Comparison of ENCODE assay signal across 18 mouse cellular contexts in genomic region chr17:44632941-44633340, GRCm38 (mm10).
"Had no signal": no experiment of that assay in that cellular context is flagged by ENCODE, and none has a peak within 500 bp of the region (broad histone marks: within the 10 kb centered on the region; RNA-seq: fewer than 3 reads in every experiment).

No protein-coding gene starts in this region.

- DNase-seq: lung, adult 18-20 months; lung, embryonic 14.5 days; lung, postnatal 10 days; lung, postnatal 4 days; retina, postnatal 1 day; right cerebral cortex, adult 18-20 months; right cerebral cortex, postnatal 25 days; right cerebral cortex, postnatal 4 days; spleen, adult 18-20 months; thymus, adult 18-20 months; thymus, postnatal 25 days; thymus, postnatal 4 days had no signal

- H3K4me3 ChIP-seq: megakaryocyte, embryonic 14.5 days; midbrain, embryonic 13.5 days; myocyte; neural tube, embryonic 13.5 days; neural tube, embryonic 15.5 days had no signal

- H3K36me3 ChIP-seq: midbrain, embryonic 13.5 days; neural tube, embryonic 13.5 days; neural tube, embryonic 15.5 days had no signal

- H3K9ac ChIP-seq: lung, embryonic 14.5 days; midbrain, embryonic 13.5 days; neural tube, embryonic 13.5 days; neural tube, embryonic 15.5 days had no signal

- H3K27ac ChIP-seq: midbrain, embryonic 13.5 days; neural tube, embryonic 13.5 days; neural tube, embryonic 15.5 days had no signal

- H3K4me1 ChIP-seq: midbrain, embryonic 13.5 days had no signal

- H3K27me3 ChIP-seq: megakaryocyte, embryonic 14.5 days; midbrain, embryonic 13.5 days; neural tube, embryonic 13.5 days; neural tube, embryonic 15.5 days had no signal

- ATAC-seq: midbrain, embryonic 13.5 days; midbrain, embryonic 16.5 days had no signal
